Mouse (Mus musculus): ENCODE results near the gene Plac1.

Gene Plac1

GRCm38 (mm10) chrX:53099951-53100350 lies 140.0 kb downstream of the Plac1 start:
- DNase-seq: no peak

- DNase-seq: no peak
Observed at GRCm38 (mm10) chrX:53099266-53099665, 140.6 kb downstream of the Plac1 start.

- no peak for DNase-seq
Observed at GRCm38 (mm10) chrX:53098293-53098692, 141.6 kb downstream of the Plac1 start.

GRCm38 (mm10) chrX:53097786-53098185 lies 142.1 kb downstream of the Plac1 start:
- DNase-seq: no peak

- DNase-seq: no peak
Observed at GRCm38 (mm10) chrX:53093381-53093780, 146.5 kb downstream of the Plac1 start.

GRCm38 (mm10) chrX:53088663-53089292 lies 151.1 kb downstream of the Plac1 start:
- DNase-seq: no peak

GRCm38 (mm10) chrX:53087202-53087601 lies 152.7 kb downstream of the Plac1 start:
- DNase-seq: no peak

GRCm38 (mm10) chrX:53085559-53085958 lies 154.4 kb downstream of the Plac1 start:
- no peak for DNase-seq

GRCm38 (mm10) chrX:53064406-53064805 lies 175.5 kb downstream of the Plac1 start:
- no peak for DNase-seq

GRCm38 (mm10) chrX:53059426-53060007 lies 180.4 kb downstream of the Plac1 start:
- no peak for DNase-seq

- DNase-seq: no peak
Observed at GRCm38 (mm10) chrX:53058459-53059280, 181.2 kb downstream of the Plac1 start.

GRCm38 (mm10) chrX:53057760-53058090 lies 182.2 kb downstream of the Plac1 start:
- no peak for DNase-seq

- DNase-seq: peak; percentile 43 to 59
Observed at GRCm38 (mm10) chrX:53057054-53057759, 182.7 kb downstream of the Plac1 start.

- peak; percentile 9 to 15 for DNase-seq
Observed at GRCm38 (mm10) chrX:53056627-53057026, 183.3 kb downstream of the Plac1 start.

- no peak for DNase-seq
Observed at GRCm38 (mm10) chrX:53055771-53056170, 184.1 kb downstream of the Plac1 start.

- DNase-seq: no peak
Observed at GRCm38 (mm10) chrX:53053885-53054284, 186.0 kb downstream of the Plac1 start.

GRCm38 (mm10) chrX:53052652-53053500 lies 187.0 kb downstream of the Plac1 start:
- no peak for DNase-seq

- DNase-seq: no peak
Observed at GRCm38 (mm10) chrX:53050353-53050752, 189.6 kb downstream of the Plac1 start.

GRCm38 (mm10) chrX:53049196-53049595 lies 190.7 kb downstream of the Plac1 start:
- no peak for DNase-seq

- no peak for DNase-seq
Observed at GRCm38 (mm10) chrX:53046911-53047310, 193.0 kb downstream of the Plac1 start.

GRCm38 (mm10) chrX:53046033-53046432 lies 193.9 kb downstream of the Plac1 start:
- DNase-seq: no peak

- DNase-seq: no peak
Observed at GRCm38 (mm10) chrX:53045187-53045903, 194.6 kb downstream of the Plac1 start.
